Mouse (Mus musculus): Measurements from ENCODE around the gene Mlana. TPM values are rescaled to one million over a fixed set of nuclear protein-coding genes. Genes with fewer than 3 reads are reported as not detected.

Mlana gene
- polyA plus RNA-seq, 1 experiment from 2014 or later, result 1.1 TPM

GRCm38 (mm10) chr19:29739608-29740007 is 42.0 kb downstream of the Mlana start:
- WGBS, result 76% methylated on average over 2 of the region's 2 CpGs
- H3K36me3 ChIP-seq (replicated peaks; ENCODE audit: control insufficient read depth, insufficient read depth, low read depth, low read length), result no peaks in the 10 kb centered on the region
- no peak overlapping the region for H3K4me3 ChIP-seq (ENCODE audit: low read depth, low read length)
- no peak overlapping the region for H3K4me2 ChIP-seq (ENCODE audit: low read depth, low read length)
- H3K9me3 ChIP-seq (replicated peaks; ENCODE audit: control insufficient read depth, low read length), result no peaks in the 10 kb centered on the region
- no peaks in the 10 kb centered on the region for H3K27me3 ChIP-seq (ENCODE audit: control insufficient read depth, insufficient read depth, low read length)
- no peak for DNase-seq (ENCODE audit: low spot score)
- H3K4me1 ChIP-seq (ENCODE audit: control insufficient read depth, insufficient read depth, low read length), result no peaks in the 10 kb centered on the region
- H3K9ac ChIP-seq (replicated peaks; ENCODE audit: low read length), result no peak overlapping the region
- no peak overlapping the region for H3K27ac ChIP-seq (replicated peaks; ENCODE audit: low read depth, low read length)
- no peak for ATAC-seq (replicated peaks; ENCODE audit: insufficient number of reproducible peaks, low FRiP score, low TSS enrichment, low read depth)

GRCm38 (mm10) chr19:29740661-29741060 is 43.0 kb downstream of the Mlana start:
- no peak overlapping the region for H3K4me3 ChIP-seq (ENCODE audit: low read depth, low read length)
- H3K27me3 ChIP-seq (ENCODE audit: control insufficient read depth, insufficient read depth, low read length), result no peaks in the 10 kb centered on the region
- no peak overlapping the region for H3K9ac ChIP-seq (replicated peaks; ENCODE audit: low read length)
- no peaks in the 10 kb centered on the region for H3K36me3 ChIP-seq (replicated peaks; ENCODE audit: control insufficient read depth, insufficient read depth, low read depth, low read length)
- H3K27ac ChIP-seq (replicated peaks; ENCODE audit: low read depth, low read length), result no peak overlapping the region
- WGBS, result 89% methylated on average over 1 of the region's 1 CpGs
- no peaks in the 10 kb centered on the region for H3K4me1 ChIP-seq (ENCODE audit: control insufficient read depth, insufficient read depth, low read length)
- H3K9me3 ChIP-seq (replicated peaks; ENCODE audit: control insufficient read depth, low read length), result no peaks in the 10 kb centered on the region
- ATAC-seq (replicated peaks; ENCODE audit: insufficient number of reproducible peaks, low FRiP score, low TSS enrichment, low read depth), result no peak
- H3K4me2 ChIP-seq (ENCODE audit: low read depth, low read length), result no peak overlapping the region
- DNase-seq (ENCODE audit: low spot score), result no peak

- H3K4me1 ChIP-seq (ENCODE audit: control insufficient read depth, insufficient read depth, low read length), result no peaks in the 10 kb centered on the region
- no peak overlapping the region for H3K27ac ChIP-seq (replicated peaks; ENCODE audit: low read depth, low read length)
- no peak for DNase-seq (ENCODE audit: low spot score)
- H3K36me3 ChIP-seq (replicated peaks; ENCODE audit: control insufficient read depth, insufficient read depth, low read depth, low read length), result no peaks in the 10 kb centered on the region
- no peak overlapping the region for H3K4me2 ChIP-seq (ENCODE audit: low read depth, low read length)
- H3K9ac ChIP-seq (replicated peaks; ENCODE audit: low read length), result no peak overlapping the region
- no peak overlapping the region for H3K4me3 ChIP-seq (ENCODE audit: low read depth, low read length)
- ATAC-seq (replicated peaks; ENCODE audit: insufficient number of reproducible peaks, low FRiP score, low TSS enrichment, low read depth), result no peak
- H3K9me3 ChIP-seq (replicated peaks; ENCODE audit: control insufficient read depth, low read length), result no peaks in the 10 kb centered on the region
- 97% methylated on average over 5 of the region's 5 CpGs for WGBS
- H3K27me3 ChIP-seq (ENCODE audit: control insufficient read depth, insufficient read depth, low read length), result no peaks in the 10 kb centered on the region
These were observed 45.9 kb downstream of the Mlana start for GRCm38 (mm10) chr19:29743531-29743930.

GRCm38 (mm10) chr19:29750994-29751393 is 53.4 kb downstream of the Mlana start:
- WGBS, result 93% methylated on average over 3 of the region's 3 CpGs
- Histone ChIP-seq H3K9me3 (replicated peaks; ENCODE audit: control insufficient read depth, low read length) (no peaks in the 10 kb centered on the region), H3K4me1 (ENCODE audit: control insufficient read depth, insufficient read depth, low read length) (no peaks in the 10 kb centered on the region), H3K9ac (replicated peaks; ENCODE audit: low read length) (no peak overlapping the region), H3K27ac (replicated peaks; ENCODE audit: low read depth, low read length) (no peak overlapping the region), H3K4me2 (ENCODE audit: low read depth, low read length) (no peak overlapping the region), H3K36me3 (replicated peaks; ENCODE audit: control insufficient read depth, insufficient read depth, low read depth, low read length) (no peaks in the 10 kb centered on the region), H3K4me3 (ENCODE audit: low read depth, low read length) (no peak overlapping the region), H3K27me3 (ENCODE audit: control insufficient read depth, insufficient read depth, low read length) (no peaks in the 10 kb centered on the region)
- ATAC-seq (replicated peaks; ENCODE audit: insufficient number of reproducible peaks, low FRiP score, low TSS enrichment, low read depth) (no peak), DNase-seq (ENCODE audit: low spot score) (no peak)

- WGBS, result 90% methylated on average over 2 of the region's 2 CpGs
- DNase-seq (ENCODE audit: low spot score) (no peak), ATAC-seq (replicated peaks; ENCODE audit: insufficient number of reproducible peaks, low FRiP score, low TSS enrichment, low read depth) (no peak)
- Histone ChIP-seq H3K36me3 (replicated peaks; ENCODE audit: control insufficient read depth, insufficient read depth, low read depth, low read length) (no peaks in the 10 kb centered on the region), H3K4me2 (ENCODE audit: low read depth, low read length) (no peak overlapping the region), H3K27ac (replicated peaks; ENCODE audit: low read depth, low read length) (no peak overlapping the region), H3K4me3 (ENCODE audit: low read depth, low read length) (no peak overlapping the region), H3K9ac (replicated peaks; ENCODE audit: low read length) (no peak overlapping the region), H3K27me3 (ENCODE audit: control insufficient read depth, insufficient read depth, low read length) (no peaks in the 10 kb centered on the region), H3K4me1 (ENCODE audit: control insufficient read depth, insufficient read depth, low read length) (no peaks in the 10 kb centered on the region), H3K9me3 (replicated peaks; ENCODE audit: control insufficient read depth, low read length) (no peaks in the 10 kb centered on the region)
These were observed 56.3 kb downstream of the Mlana start for GRCm38 (mm10) chr19:29753939-29754338.

Other genes starting within 250 kb of the Mlana start
- gene Ric1, start 175.5 kb upstream of the Mlana start, polyA plus RNA-seq (2014; fragmentation: Nextera tagmentation; extraction: Ambion mirVana), result 21.5 and 22.6 TPM in 2 replicates
- gene Ermp1, start 49.4 kb upstream of the Mlana start, polyA plus RNA-seq (2014; fragmentation: Nextera tagmentation; extraction: Ambion mirVana), result 16.8 and 18.1 TPM in 2 replicates
- gene 9930021J03Rik, start 108.2 kb downstream of the Mlana start, polyA plus RNA-seq (2014; fragmentation: Nextera tagmentation; extraction: Ambion mirVana), result 8.5 and 9.4 TPM in 2 replicates
- 33.4 and 37.3 TPM in 2 replicates for gene Ranbp6, start 115.2 kb downstream of the Mlana start, polyA plus RNA-seq (2014; fragmentation: Nextera tagmentation; extraction: Ambion mirVana)
- 0.45 and 0.63 TPM in 2 replicates for gene Il33, start 227.3 kb downstream of the Mlana start, polyA plus RNA-seq (2014; fragmentation: Nextera tagmentation; extraction: Ambion mirVana)

Data from embryonic facial prominence, embryonic 11.5 days (tissue).